Mouse (Mus musculus) brain, embryonic 14.5 days (tissue): ENCODE data around the gene Tbl1x.

Source experiments
- CTCF ChIP-seq: fragments of 200-500 bp; IDR thresholded peaks from 2 replicates; pipeline ENCODE4 v1.5.1; 2012; ENCODE audit warnings: inconsistent platforms, mild to moderate bottlenecking, moderate library complexity, borderline replicate concordance; ENCODE audit not compliant: insufficient read depth, insufficient read length; ENCODE audit errors: extremely low read depth
- POLR2A ChIP-seq: fragments of 200-500 bp; IDR thresholded peaks from 2 replicates; pipeline ENCODE4 v1.6.1; 2012; ENCODE audit warnings: mild to moderate bottlenecking, inconsistent platforms, borderline replicate concordance; ENCODE audit not compliant: poor library complexity, insufficient read depth, insufficient read length, severe bottlenecking; ENCODE audit errors: extremely low read depth

GRCm38 (mm10) chrX:77611938-77612337 lies 101.1 kb downstream of the Tbl1x start:
- TF ChIP-seq CTCF (no peak), POLR2A (no peak)
